Mouse (Mus musculus): ENCODE data around the gene Gm15155. TPM values are rescaled to one million over a fixed set of nuclear protein-coding genes. Genes with fewer than 3 reads are reported as not detected.

Gene Gm15155
- not detected in 2 replicates for polyA plus RNA-seq (2012; rRNA removed)

GRCm38 (mm10) chrX:155624341-155624841 lies at the start of gene Gm15155:
TSS of gene Gm15155 (plus strand) at chrX:155624741.

GRCm38 (mm10) chrX:155623701-155624281 lies 750 bp upstream of the Gm15155 start, which contains the start of gene Ptchd1:
TSS of gene Ptchd1 (minus strand) at chrX:155623814.

Other genes with a start within 250 kb of the Gm15155 start
- 0.37 and 0.62 TPM in 2 replicates for gene Ptchd1, start 927 bp upstream of the Gm15155 start, polyA plus RNA-seq (2012; rRNA removed)

Measured in central nervous system, embryonic 11.5 days (tissue).